Mouse (Mus musculus) embryonic facial prominence, embryonic 14.5 days (tissue): ENCODE results near the gene Stx2. TPM values are rescaled to one million over a fixed set of nuclear protein-coding genes. Genes with fewer than 3 reads are reported as not detected.

Experiments used
- ATAC-seq: fragments of 200-750 bp; cut with Nextera tagmentation; 2 replicates; pipeline ENCODE4 v1.8.0; 2017; ENCODE audit warnings: low read depth, moderate number of reproducible peaks, moderate TSS enrichment
- DNase-seq: peaks from one replicate; pipeline ENCODE4 v3.0.0-alpha.2; 2015; ENCODE audit warnings: low spot score
- H3K27ac ChIP-seq: fragments of 300-500 bp; sonication (generic); replicated peaks from 2 replicates; pipeline ENCODE4 v1.5.1; 2014; ENCODE audit warnings: low read depth, mild to moderate bottlenecking, low read length, moderate library complexity
- H3K27me3 ChIP-seq: fragments of 300-500 bp; sonication (generic); replicated peaks from 2 replicates; pipeline ENCODE4 v1.6.1; 2014; ENCODE audit warnings: low read length; ENCODE audit not compliant: control insufficient read depth, insufficient read depth
- H3K36me3 ChIP-seq: fragments of 300-500 bp; sonication (generic); 2 replicates; pipeline ENCODE4 v1.6.1; 2014; ENCODE audit warnings: low read length, mixed read lengths; ENCODE audit not compliant: control insufficient read depth, insufficient read depth
- H3K4me1 ChIP-seq: fragments of 300-500 bp; sonication (generic); 2 replicates; pipeline ENCODE4 v1.6.1; 2014; ENCODE audit warnings: antibody characterized with exemption, low read length; ENCODE audit not compliant: control insufficient read depth, insufficient read depth
- H3K4me2 ChIP-seq: fragments of 300-500 bp; sonication (generic); 2 replicates; pipeline ENCODE4 v1.6.1; 2014; ENCODE audit warnings: low read depth, mild to moderate bottlenecking, low read length, moderate library complexity, mixed read lengths
- H3K4me3 ChIP-seq: fragments of 300-500 bp; sonication (generic); 2 replicates; pipeline ENCODE4 v1.5.1; 2014; ENCODE audit warnings: low read depth, mild to moderate bottlenecking, low read length
- H3K9ac ChIP-seq: fragments of 300-500 bp; sonication (generic); 2 replicates; pipeline ENCODE4 v1.6.1; 2014; ENCODE audit warnings: low read depth, mild to moderate bottlenecking, low read length, moderate library complexity, mixed read lengths
- H3K9me3 ChIP-seq: fragments of 300-500 bp; sonication (generic); 2 replicates; pipeline ENCODE4 v1.6.1; 2016; ENCODE audit warnings: low read length; ENCODE audit not compliant: control insufficient read depth
- WGBS: fragments of 180-500 bp; shearing (Covaris S2); extraction: QIAGEN DNeasy Blood & Tissue Kit; methylation state at CpG from one replicate; pipeline ENCODE4 v1.1.7; 2014; 5-methylcytosine and 5-hydroxymethylcytosine counted together
- polyA plus RNA-seq: library from polyadenylated mRNA; unstranded; fragments of >200 nt; fragmentation: Nextera tagmentation; extraction: Ambion mirVana; gene quantifications from 2 replicates; pipeline ENCODE4 v1.2.1, GENCODE M21; 2014

The Stx2 gene
- polyA plus RNA-seq, 1 experiment from 2014 or later = 34.5 TPM

GRCm38 (mm10) chr5:129018782-129019489 lies 10.6 kb upstream of the Stx2 start:
- 82% methylated on average over 13 of the region's 13 CpGs for WGBS
- Histone ChIP-seq H3K4me1 (peaks cover 6% of the 10 kb centered on the region; the same call in 1 of the 2 replicates), H3K36me3 (peaks cover 24% of the 10 kb centered on the region), H3K27me3 (no peaks in the 10 kb centered on the region), H3K4me2 (peak overlapping the region; percentile 89), H3K9ac (peak overlapping the region; percentile 86), H3K9me3 (no peaks in the 10 kb centered on the region), H3K4me3 (peak overlapping the region; percentile 89), H3K27ac (peak overlapping the region; percentile 87)
- ATAC-seq = no peak
- no peak for DNase-seq

DNA sequence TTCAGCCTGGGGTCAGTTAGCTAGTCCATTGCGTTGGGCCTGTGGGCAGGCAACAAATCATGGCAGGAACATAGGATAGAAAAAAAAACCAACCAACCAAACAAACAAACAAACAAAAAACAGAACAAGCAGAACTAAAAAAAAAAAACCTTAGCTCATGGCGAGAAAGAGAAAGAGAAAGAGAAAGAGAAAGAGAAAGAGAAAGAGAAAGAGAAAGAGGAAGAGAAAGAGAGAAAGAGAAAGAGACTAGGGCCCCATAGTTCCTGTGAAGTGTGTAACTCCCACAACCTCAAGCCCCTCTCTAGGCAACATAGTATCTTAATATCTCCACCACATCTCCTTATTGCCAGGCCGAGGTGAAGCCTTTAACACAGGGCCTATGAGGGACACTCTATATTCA lies 8.0 kb upstream of the Stx2 start:
- Histone ChIP-seq H3K4me3 (no peak overlapping the region), H3K9ac (no peak overlapping the region), H3K27me3 (no peaks in the 10 kb centered on the region), H3K36me3 (peaks cover 6% of the 10 kb centered on the region; the same call in 1 of the 2 replicates), H3K9me3 (no peaks in the 10 kb centered on the region), H3K27ac (no peak overlapping the region), H3K4me1 (0 out of 2 replicates have a peak, but pooled peaks cover 1% of the 10 kb centered on the region), H3K4me2 (no peak overlapping the region)
- DNase-seq = no peak
- 93% methylated on average over 3 of the region's 3 CpGs for WGBS
- ATAC-seq = no peak

DNA sequence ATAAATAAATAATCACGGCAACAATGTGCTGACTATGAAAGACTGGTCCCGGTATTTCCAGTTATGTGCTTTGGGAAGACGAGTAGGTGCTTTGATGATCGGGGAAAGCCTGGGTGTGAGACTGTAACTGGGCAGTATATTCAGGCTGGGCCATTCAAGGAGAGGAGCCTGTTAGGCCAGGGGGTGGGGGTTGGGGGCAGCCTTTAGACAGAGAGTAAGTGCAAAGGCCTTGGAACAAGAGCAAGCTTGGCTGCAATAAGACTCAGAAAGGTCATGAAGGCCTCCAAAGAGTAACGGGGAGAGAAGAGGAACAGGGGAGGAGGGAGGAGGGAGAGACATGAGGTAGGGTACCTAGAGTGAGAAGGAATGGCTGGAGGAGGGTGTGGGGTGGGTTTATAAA lies 7.2 kb upstream of the Stx2 start:
- no peak overlapping the region for H3K4me3 ChIP-seq
- H3K36me3 ChIP-seq = no peaks in the 10 kb centered on the region
- no peaks in the 10 kb centered on the region for H3K9me3 ChIP-seq
- ATAC-seq (no peak), DNase-seq (no peak)
- H3K27ac ChIP-seq = no peak overlapping the region
- H3K27me3 ChIP-seq = no peaks in the 10 kb centered on the region
- no peak overlapping the region for H3K9ac ChIP-seq
- 84% methylated on average over 5 of the region's 5 CpGs for WGBS
- H3K4me2 ChIP-seq = no peak overlapping the region
- H3K4me1 ChIP-seq = no peaks in the 10 kb centered on the region

- Histone ChIP-seq H3K4me1 (no peaks in the 10 kb centered on the region), H3K36me3 (no peaks in the 10 kb centered on the region), H3K9ac (no peak overlapping the region), H3K4me2 (no peak overlapping the region), H3K27me3 (no peaks in the 10 kb centered on the region), H3K27ac (no peak overlapping the region), H3K4me3 (no peak overlapping the region), H3K9me3 (no peaks in the 10 kb centered on the region)
- ATAC-seq (no peak), DNase-seq (no peak)
- 83% methylated on average over 3 of the region's 3 CpGs for WGBS
Measured at GRCm38 (mm10) chr5:129015020-129015419, 6.6 kb upstream of the Stx2 start.

DNA sequence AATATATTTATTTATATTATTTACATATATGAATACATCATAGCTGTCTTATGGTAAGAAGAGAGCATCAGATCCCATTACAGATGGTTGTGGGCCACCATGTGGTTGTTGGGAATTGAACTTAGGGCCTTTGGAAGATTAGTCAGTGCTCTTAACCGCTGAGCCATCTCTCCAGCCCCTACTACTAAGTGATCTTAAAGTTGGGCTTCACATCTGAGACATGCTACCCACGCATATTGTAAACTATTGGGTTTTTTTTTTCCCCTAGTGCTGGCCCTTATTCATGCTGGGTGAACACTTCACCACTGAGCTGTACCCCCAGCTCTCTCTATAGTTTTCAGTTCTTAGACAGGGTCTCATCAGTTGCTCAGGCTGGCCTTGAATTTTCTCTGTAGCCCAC lies 2.6 kb upstream of the Stx2 start:
- Histone ChIP-seq H3K4me2 (no peak overlapping the region), H3K9me3 (no peaks in the 10 kb centered on the region), H3K36me3 (no peaks in the 10 kb centered on the region), H3K4me3 (no peak overlapping the region), H3K27me3 (no peaks in the 10 kb centered on the region), H3K9ac (0 out of 2 replicates have a peak overlapping the region, but pooled peaks have one; percentile 14), H3K27ac (no peak overlapping the region), H3K4me1 (0 out of 2 replicates have a peak, but pooled peaks cover 10% of the 10 kb centered on the region)
- DNase-seq (no peak), ATAC-seq (no peak)
- WGBS = 86% methylated on average over 2 of the region's 2 CpGs

GRCm38 (mm10) chr5:129009577-129009976 lies 1.2 kb upstream of the Stx2 start:
- no peaks in the 10 kb centered on the region for H3K27me3 ChIP-seq
- ATAC-seq (no peak), DNase-seq (no peak)
- no peak overlapping the region for H3K4me3 ChIP-seq
- 0 out of 2 replicates have a peak, but pooled peaks cover 10% of the 10 kb centered on the region for H3K4me1 ChIP-seq
- no peak overlapping the region for H3K9ac ChIP-seq
- H3K9me3 ChIP-seq = no peaks in the 10 kb centered on the region
- H3K36me3 ChIP-seq = no peaks in the 10 kb centered on the region
- H3K27ac ChIP-seq = no peak overlapping the region
- WGBS = 70% methylated on average over 3 of the region's 3 CpGs
- no peak overlapping the region for H3K4me2 ChIP-seq

- Histone ChIP-seq H3K9ac (peak overlapping the region; percentile 79), H3K9me3 (no peaks in the 10 kb centered on the region), H3K4me3 (peak overlapping the region; percentile 72), H3K4me1 (0 out of 2 replicates have a peak, but pooled peaks cover 10% of the 10 kb centered on the region), H3K36me3 (no peaks in the 10 kb centered on the region), H3K27ac (peak overlapping the region; percentile 39), H3K27me3 (no peaks in the 10 kb centered on the region), H3K4me2 (peak overlapping the region; percentile 71)
- ATAC-seq = peak; percentile 47
- WGBS = 2% methylated on average over 18 of the region's 18 CpGs
- peak; percentile 56 for DNase-seq
Measured at GRCm38 (mm10) chr5:129008008-129008407, 366 bp downstream of the Stx2 start.

DNA sequence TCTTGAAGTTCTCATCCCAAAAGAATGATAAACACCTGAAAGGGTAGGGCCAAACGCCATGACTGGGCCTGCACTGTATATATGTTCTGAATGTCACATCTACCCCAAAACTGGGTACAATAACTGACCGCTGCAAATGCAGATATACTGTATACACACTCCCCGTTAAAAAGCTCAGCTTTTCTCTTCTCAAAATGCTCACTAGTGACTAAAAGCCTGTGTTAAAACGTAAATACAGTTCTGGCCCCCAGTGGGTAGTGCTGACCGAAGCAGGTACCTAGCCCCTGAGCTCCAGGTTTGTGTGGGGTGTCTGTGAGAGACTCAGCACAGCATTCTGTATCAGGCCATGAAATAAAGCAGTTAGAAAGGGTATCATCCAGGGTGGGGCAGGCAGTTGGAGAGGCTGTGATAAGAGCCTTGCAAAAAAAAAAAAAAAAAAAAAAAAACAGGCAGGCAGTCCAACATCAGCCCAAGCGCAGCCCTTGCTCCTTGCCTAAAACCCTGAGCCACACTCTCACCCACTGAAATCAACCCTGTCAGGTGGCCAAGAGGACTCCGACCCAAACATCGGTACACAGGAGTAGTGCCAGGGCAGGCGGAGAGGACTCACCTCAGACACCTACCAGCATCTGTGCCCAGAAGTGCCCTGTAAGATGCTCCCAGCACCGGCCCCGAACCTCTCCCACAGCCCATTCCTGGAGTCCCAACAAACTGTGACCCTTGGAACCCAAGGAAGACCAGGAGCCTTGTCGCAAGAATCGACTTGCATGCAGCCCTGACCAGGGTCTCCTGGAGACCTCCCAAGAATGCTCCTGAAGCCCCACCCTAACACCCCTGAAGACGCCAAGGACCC lies 1.0 kb downstream of the Stx2 start:
- Histone ChIP-seq H3K27ac (no peak overlapping the region), H3K9ac (peak overlapping the region; percentile 79), H3K27me3 (no peaks in the 10 kb centered on the region), H3K4me1 (0 out of 2 replicates have a peak, but pooled peaks cover 10% of the 10 kb centered on the region), H3K36me3 (no peaks in the 10 kb centered on the region), H3K4me3 (peak overlapping the region; percentile 72), H3K9me3 (no peaks in the 10 kb centered on the region), H3K4me2 (peak overlapping the region; percentile 71)
- no peak for DNase-seq
- 49% methylated on average over 13 of the region's 14 CpGs for WGBS
- no peak for ATAC-seq
